Mouse (Mus musculus) lung, postnatal 0 days (tissue): ENCODE results near the gene Ccdc28b. TPM values are rescaled to one million over a fixed set of nuclear protein-coding genes. Genes with fewer than 3 reads are reported as not detected.

Source experiments
- ATAC-seq: fragments of 200-750 bp; cut with Nextera tagmentation; 2 replicates; pipeline ENCODE4 v1.8.0; 2017; ENCODE audit warnings: moderate library complexity
- DNase-seq: peaks from one replicate; pipeline ENCODE4 v3.0.0-alpha.2; 2016; ENCODE audit warnings: low spot score
- H3K27ac ChIP-seq: fragments of 300-500 bp; sonication (generic); 2 replicates; pipeline ENCODE4 v1.5.1; 2014; ENCODE audit warnings: antibody characterized with exemption, mild to moderate bottlenecking, low read length, mixed read lengths
- H3K27me3 ChIP-seq: fragments of 300-500 bp; sonication (generic); replicated peaks from 2 replicates; pipeline ENCODE4 v1.6.1; 2014; ENCODE audit warnings: low read length, mixed read lengths; ENCODE audit not compliant: insufficient read depth
- H3K36me3 ChIP-seq: fragments of 300-500 bp; sonication (generic); 2 replicates; pipeline ENCODE4 v1.6.1; 2014; ENCODE audit warnings: low read length, mixed read lengths; ENCODE audit not compliant: insufficient read depth
- H3K4me1 ChIP-seq: fragments of 300-500 bp; sonication (generic); 2 replicates; pipeline ENCODE4 v1.6.1; 2014; ENCODE audit warnings: antibody characterized with exemption, low read depth, low read length, mixed read lengths; ENCODE audit not compliant: insufficient read depth
- H3K4me2 ChIP-seq: fragments of 300-500 bp; sonication (generic); replicated peaks from 2 replicates; pipeline ENCODE4 v1.6.1; 2014; ENCODE audit warnings: low read depth, mild to moderate bottlenecking, low read length, moderate library complexity, mixed read lengths
- H3K4me3 ChIP-seq: fragments of 300-500 bp; sonication (generic); 2 replicates; pipeline ENCODE4 v1.5.1; 2014; ENCODE audit warnings: low read depth, low read length
- H3K9ac ChIP-seq: fragments of 300-500 bp; sonication (generic); replicated peaks from 2 replicates; pipeline ENCODE4 v1.6.1; 2014; ENCODE audit warnings: low read depth, mild to moderate bottlenecking
- H3K9me3 ChIP-seq: fragments of 300-500 bp; sonication (generic); 2 replicates; pipeline ENCODE4 v1.6.1; 2016; ENCODE audit warnings: low read length, mixed read lengths
- CTCF ChIP-seq: IDR thresholded peaks from 2 replicates; pipeline ENCODE4 v1.5.1; 2016; ENCODE audit warnings: antibody characterized with exemption, mild to moderate bottlenecking
- EP300 ChIP-seq: IDR thresholded peaks from 2 replicates; pipeline ENCODE4 v1.6.1; 2016; ENCODE audit warnings: antibody characterized with exemption, mild to moderate bottlenecking, control low read depth
- WGBS: fragments of 180-500 bp; shearing (Covaris S2); extraction: QIAGEN DNeasy Blood & Tissue Kit; methylation state at CpG from one replicate; pipeline ENCODE4 v1.1.7; 2014; 5-methylcytosine and 5-hydroxymethylcytosine counted together
- polyA plus RNA-seq: library from polyadenylated mRNA; unstranded; fragments of >200 nt; fragmentation: Nextera tagmentation; extraction: Ambion mirVana; gene quantifications from 2 replicates; pipeline ENCODE4 v1.2.1, GENCODE M21; 2015

Gene Ccdc28b
- polyA plus RNA-seq, 1 experiment from 2014 or later = 76.3 TPM

DNA sequence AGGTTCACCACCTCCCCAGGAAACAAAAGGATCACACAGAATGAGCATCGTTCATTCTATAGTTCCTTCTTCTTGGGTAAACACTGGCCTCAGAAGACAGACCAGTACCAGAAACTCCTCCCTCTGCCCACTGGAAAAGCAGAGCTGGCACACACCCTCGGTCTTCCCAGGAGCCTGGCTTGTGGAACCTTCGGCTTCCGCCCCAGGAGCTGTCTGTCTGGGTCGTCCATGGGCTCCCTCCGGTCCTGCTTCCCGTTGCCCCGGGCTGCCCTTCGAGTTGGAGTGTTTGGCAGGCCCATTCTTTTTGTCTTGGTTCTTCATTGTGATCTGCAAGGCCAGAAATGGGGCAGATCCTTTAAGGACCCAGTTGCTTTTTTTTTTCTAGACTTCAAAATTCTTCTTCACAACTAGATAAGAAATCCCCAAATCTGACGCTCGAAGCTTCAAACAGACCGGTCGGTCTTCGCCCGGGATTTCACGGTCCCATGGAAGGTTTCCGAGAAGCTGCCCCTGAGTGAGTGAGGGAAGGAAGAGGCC, 16.4 kb upstream of the Ccdc28b start:
- peak; percentile 18; the same call in 1 of the 2 replicates for ATAC-seq
- no peak for TF ChIP-seq EP300
- no peak for TF ChIP-seq CTCF
- H3K4me2 ChIP-seq = peak overlapping the region; percentile 66
- peaks cover 16% of the 10 kb centered on the region for H3K4me1 ChIP-seq
- H3K4me3 ChIP-seq = peak overlapping the region; percentile 54
- peak; percentile 64 for DNase-seq
- no peaks in the 10 kb centered on the region for H3K9me3 ChIP-seq
- H3K27me3 ChIP-seq = no peaks in the 10 kb centered on the region
- 0 out of 2 replicates have a peak, but pooled peaks cover 3% of the 10 kb centered on the region for H3K36me3 ChIP-seq
- peak overlapping the region; percentile 94 for H3K27ac ChIP-seq
- WGBS = 0% methylated on average over 17 of the region's 17 CpGs
- peak overlapping the region; percentile 48 for H3K9ac ChIP-seq

- TF ChIP-seq EP300 (no peak), CTCF (no peak)
- Histone ChIP-seq H3K36me3 (no peaks in the 10 kb centered on the region), H3K4me1 (peaks cover 16% of the 10 kb centered on the region), H3K27ac (0 out of 2 replicates have a peak overlapping the region, but pooled peaks have one; percentile 94), H3K9ac (0 out of 2 replicates have a peak overlapping the region, but pooled peaks have one; percentile 48), H3K9me3 (no peaks in the 10 kb centered on the region), H3K27me3 (no peaks in the 10 kb centered on the region), H3K4me3 (no peak overlapping the region), H3K4me2 (peak overlapping the region; percentile 66)
- DNase-seq (no peak), ATAC-seq (no peak)
- 71% methylated on average over 15 of the region's 15 CpGs for WGBS
These were observed 15.5 kb upstream of the Ccdc28b start for GRCm38 (mm10) chr4:129639221-129639620.

- Histone ChIP-seq H3K4me1 (peaks cover 4% of the 10 kb centered on the region), H3K27me3 (no peaks in the 10 kb centered on the region), H3K4me2 (no peak overlapping the region), H3K27ac (no peak overlapping the region), H3K9me3 (no peaks in the 10 kb centered on the region), H3K9ac (no peak overlapping the region), H3K4me3 (no peak overlapping the region), H3K36me3 (peaks cover 21% of the 10 kb centered on the region)
- DNase-seq (no peak), ATAC-seq (peak; percentile 58)
- TF ChIP-seq EP300 (no peak), CTCF (no peak)
- 67% methylated on average over 6 of the region's 6 CpGs for WGBS
These were observed 10.1 kb upstream of the Ccdc28b start for GRCm38 (mm10) chr4:129633852-129634251.

DNA sequence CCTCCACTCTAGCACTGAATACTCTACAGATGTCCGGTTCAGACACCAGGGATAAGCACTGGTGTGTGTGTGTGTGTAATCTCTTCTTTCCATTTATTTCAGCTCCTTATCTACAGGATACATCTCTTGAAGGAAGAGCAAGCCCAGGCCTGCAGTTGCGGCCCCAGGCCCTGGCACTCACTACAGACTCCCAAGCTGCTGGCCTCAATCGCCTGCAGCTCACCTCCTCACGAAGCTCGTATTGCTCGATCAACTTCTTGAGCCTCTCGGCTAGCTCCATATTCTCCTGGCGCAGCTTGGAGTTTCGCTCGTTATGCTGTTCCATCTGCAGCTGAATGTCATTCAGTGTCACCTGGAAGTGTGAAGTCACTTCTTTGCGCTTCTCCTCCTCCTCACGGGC, 8.1 kb upstream of the Ccdc28b start:
- ATAC-seq = no peak
- TF ChIP-seq CTCF (no peak), EP300 (no peak)
- 80% methylated on average over 12 of the region's 12 CpGs for WGBS

DNA sequence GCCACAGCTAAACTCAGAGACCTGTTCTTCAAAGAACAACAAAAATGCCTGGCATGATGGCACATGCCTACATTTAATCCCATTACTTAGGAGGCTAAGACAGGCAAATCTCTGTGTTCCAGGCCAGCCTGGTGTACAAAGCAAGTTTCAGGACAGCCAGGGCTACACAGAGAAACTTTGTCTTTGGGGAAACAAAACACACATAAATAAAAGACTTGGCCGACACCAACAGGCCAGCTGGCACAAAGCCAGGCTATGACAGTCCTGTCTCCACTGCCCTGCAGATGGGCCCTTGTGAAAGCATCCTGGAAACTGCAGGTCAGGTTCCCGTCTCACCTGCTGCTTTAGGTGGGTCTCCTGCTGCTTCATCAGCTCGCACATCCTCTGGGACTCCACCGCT, 7.2 kb upstream of the Ccdc28b start:
- no peak overlapping the region for H3K9ac ChIP-seq
- TF ChIP-seq EP300 = no peak
- no peak for TF ChIP-seq CTCF
- H3K27me3 ChIP-seq = no peaks in the 10 kb centered on the region
- H3K4me1 ChIP-seq = 0 out of 2 replicates have a peak, but pooled peaks cover 3% of the 10 kb centered on the region
- H3K9me3 ChIP-seq = no peaks in the 10 kb centered on the region
- no peak overlapping the region for H3K4me3 ChIP-seq
- DNase-seq (no peak), ATAC-seq (no peak)
- H3K27ac ChIP-seq = no peak overlapping the region
- H3K4me2 ChIP-seq = no peak overlapping the region
- WGBS = 76% methylated on average over 4 of the region's 4 CpGs
- H3K36me3 ChIP-seq = peaks cover 31% of the 10 kb centered on the region

More for the DNA sequence above, 8.1 kb upstream of the Ccdc28b start:
- no peak for DNase-seq
- Histone ChIP-seq H3K4me2 (no peak overlapping the region), H3K27me3 (no peaks in the 10 kb centered on the region), H3K9ac (no peak overlapping the region), H3K9me3 (no peaks in the 10 kb centered on the region), H3K36me3 (peaks cover 31% of the 10 kb centered on the region), H3K4me1 (0 out of 2 replicates have a peak, but pooled peaks cover 3% of the 10 kb centered on the region), H3K4me3 (no peak overlapping the region), H3K27ac (no peak overlapping the region)

GRCm38 (mm10) chr4:129626035-129626434, 2.3 kb upstream of the Ccdc28b start:
- H3K36me3 ChIP-seq = peaks cover 19% of the 10 kb centered on the region
- no peak overlapping the region for H3K27ac ChIP-seq
- H3K4me1 ChIP-seq = peaks cover 24% of the 10 kb centered on the region
- 69% methylated on average over 6 of the region's 6 CpGs for WGBS
- ATAC-seq (no peak), DNase-seq (no peak)
- H3K9ac ChIP-seq = no peak overlapping the region
- TF ChIP-seq EP300 (no peak), CTCF (no peak)
- no peaks in the 10 kb centered on the region for H3K9me3 ChIP-seq
- H3K27me3 ChIP-seq = no peaks in the 10 kb centered on the region
- H3K4me3 ChIP-seq = no peak overlapping the region
- H3K4me2 ChIP-seq = no peak overlapping the region
